Mouse (Mus musculus) CH12.LX (cell line): ENCODE results near the gene Spopl. TPM values are rescaled to one million over a fixed set of nuclear protein-coding genes. Genes with fewer than 3 reads are reported as not detected.
"Not testable (repeated sequence)": the region's sequence is repeated elsewhere in the genome, so short reads cannot be mapped to it uniquely, and the experiment has no call there.

Experiments used
- DNase-seq: peaks from one replicate; pipeline ENCODE4 v3.0.0-alpha.2; 2013; ENCODE audit errors: extremely low read depth
- H3K27ac ChIP-seq: 2 replicates; pipeline ENCODE4 v1.5.1; 2012; ENCODE audit warnings: low read depth, mild to moderate bottlenecking, control low read depth, moderate library complexity; ENCODE audit not compliant: insufficient read depth
- H3K27me3 ChIP-seq: replicated peaks from 2 replicates; pipeline ENCODE3; 2012; ENCODE audit warnings: inconsistent platforms
- H3K36me3 ChIP-seq, 2 experiments: replicated peaks in 1 of 2; 2 replicates each; pipeline versions ENCODE3 to v1.6.1; 2012; ENCODE audit warnings: inconsistent platforms in 1 of 2, low read length in 1 of 2, mild to moderate bottlenecking in 1 of 2, mixed read lengths in 1 of 2, moderate library complexity in 1 of 2; ENCODE audit not compliant: control insufficient read depth in 1 of 2, insufficient read depth in 1 of 2
- H3K4me1 ChIP-seq, 2 experiments: 2 replicates each; pipeline ENCODE4 v1.6.1; 2012; ENCODE audit warnings: inconsistent platforms in 1 of 2, moderate library complexity in 1 of 2; ENCODE audit not compliant: insufficient read depth in 2 of 2, control insufficient read depth in 1 of 2
- H3K4me2 ChIP-seq: 2 replicates; pipeline ENCODE4 v1.6.1; 2012; ENCODE audit warnings: low read depth, mild to moderate bottlenecking, control low read depth; ENCODE audit not compliant: poor library complexity, insufficient read depth, severe bottlenecking
- H3K4me3 ChIP-seq, 3 experiments: fragments of 150-350 bp in 1 of 3; sonication (generic) in 1 of 3; replicated peaks in 1 of 3; 2 replicates each; pipeline versions ENCODE3 to v1.5.1; 2011 to 2012; ENCODE audit warnings: low read depth in 2 of 3, low read length in 2 of 3, mild to moderate bottlenecking in 2 of 3, moderate library complexity in 2 of 3, control low read depth in 1 of 3, improper control_type of control experiment in 1 of 3, inconsistent platforms in 1 of 3, mixed read lengths in 1 of 3; ENCODE audit not compliant: poor library complexity in 1 of 3
- H3K79me2 ChIP-seq: replicated peaks from 2 replicates; pipeline ENCODE4 v1.6.1; 2012; ENCODE audit warnings: mild to moderate bottlenecking, moderate library complexity; ENCODE audit not compliant: control insufficient read depth, poor library complexity, insufficient read depth, severe bottlenecking; ENCODE audit errors: extremely low read depth
- H3K9ac ChIP-seq: 2 replicates; pipeline ENCODE4 v1.6.1; 2012; ENCODE audit warnings: low read depth, mild to moderate bottlenecking, control low read depth, moderate library complexity; ENCODE audit not compliant: insufficient read depth
- H3K9me3 ChIP-seq: replicated peaks from 2 replicates; pipeline ENCODE3; 2012; ENCODE audit warnings: low read length, inconsistent platforms, mixed read lengths
- BHLHE40 ChIP-seq: IDR thresholded peaks from 2 replicates; pipeline ENCODE4 v1.6.1; 2011; ENCODE audit warnings: mild to moderate bottlenecking, low read depth, low read length, improper control_type of control experiment
- CHD2 ChIP-seq: IDR thresholded peaks from 2 replicates; pipeline ENCODE4 v1.6.1; 2011; ENCODE audit warnings: low read length, improper control_type of control experiment
- CTCF ChIP-seq, 2 experiments: IDR thresholded peaks in 1 of 2; conservative IDR thresholded peaks in 1 of 2; 2 replicates each; pipeline ENCODE4 v1.5.1; 2011 to 2012; ENCODE audit warnings: low read depth in 2 of 2, low read length in 2 of 2, improper control_type of control experiment in 1 of 2, inconsistent platforms in 1 of 2, mild to moderate bottlenecking in 1 of 2, moderate library complexity in 1 of 2
- IRF4 ChIP-seq: IDR thresholded peaks from 2 replicates; pipeline ENCODE4 v1.6.1; 2014; ENCODE audit warnings: low read depth, mild to moderate bottlenecking, inconsistent platforms, low read length, improper control_type of control experiment
- MAZ ChIP-seq: IDR thresholded peaks from 2 replicates; pipeline ENCODE4 v1.6.1; 2012; ENCODE audit warnings: low read depth, mild to moderate bottlenecking, inconsistent platforms, low read length, improper control_type of control experiment, moderate library complexity
- RAD21 ChIP-seq: IDR thresholded peaks from 2 replicates; pipeline ENCODE4 v1.6.1; 2011; ENCODE audit warnings: low read depth, mild to moderate bottlenecking, low read length, improper control_type of control experiment, moderate library complexity
- SMC3 ChIP-seq: IDR thresholded peaks from 2 replicates; pipeline ENCODE4 v1.6.1; 2011; ENCODE audit warnings: low read depth, low read length, improper control_type of control experiment
- UBTF ChIP-seq: IDR thresholded peaks from 2 replicates; pipeline ENCODE4 v1.6.1; 2012; ENCODE audit warnings: low read depth, mild to moderate bottlenecking, inconsistent platforms, low read length, improper control_type of control experiment, moderate library complexity
- dilution Hi-C: fragments of 300-500 bp; cut with MboI; formaldehyde crosslinking; loops from 2 replicates; pipeline ENCODE4 v1.14.3; 2020; ENCODE audit warnings: low sequenced_read_pairs; ENCODE audit not compliant: extremely low pct_unique_long_range_greater_than_20kb, extremely low pct_ligation_motif_present
- in situ Hi-C: fragments of 300-500 bp; cut with MboI; formaldehyde crosslinking; loops from 3 replicates; pipeline ENCODE4 v1.14.3; 2019; ENCODE audit warnings: low sequenced_read_pairs, low pct_ligation_motif_present, low pct_unique_long_range_greater_than_20kb, mixed read lengths
- polyA plus RNA-seq: library from polyadenylated mRNA; unstranded; fragments of >175 nt; gene quantifications from 2 replicates; pipeline ENCODE4 v1.2.1, GENCODE M21; 2012; ENCODE audit warnings: low read depth; ENCODE audit not compliant: insufficient read length
- total RNA-seq, 2 experiments: library from RNA; depleted of rRNA; stranded (reverse); fragments of 300-350 nt in 1 of 2; fragments of >200 nt in 1 of 2; gene quantifications; 2 replicates each; pipeline ENCODE4 v1.2.3; 2012 to 2014

Spopl gene
- total and polyA plus RNA-seq, 3 experiments, result 5.9 to 11.0 (median 9.4) TPM

GRCm38 (mm10) chr2:23588769-23589168 lies 16.9 kb upstream of the Spopl start:
- no peaks in the 10 kb centered on the region for H3K27me3 ChIP-seq
- H3K27ac ChIP-seq, result no peak overlapping the region
- H3K36me3 ChIP-seq, result no peaks in the 10 kb centered on the region
- no peak overlapping the region for H3K4me3 ChIP-seq
- in situ Hi-C loops, result loop anchor here (25.0 kb wide), 1 partner anchor 599 kb away; the partner anchor contains the start of gene Il1f9
- TF ChIP-seq CTCF (conservative IDR thresholded peaks at IDR 0.05 in 1 of 2, IDR thresholded peaks at IDR 0.05 in 1 of 2; ENCODE audit: low read depth in 2 of 2, low read length in 2 of 2), result peak in 1 of 2 experiments; percentile 47; a peak in 2 of 4 replicates
- peak; percentile 48 for TF ChIP-seq RAD21
- TF ChIP-seq BHLHE40, result no peak
- TF ChIP-seq MAZ, result no peak
- peak; percentile 40 for TF ChIP-seq SMC3
- TF ChIP-seq CHD2, result no peak
- TF ChIP-seq, all 38 proteins: peak for 3
- H3K9ac ChIP-seq, result no peak overlapping the region
- no peaks in the 10 kb centered on the region for H3K4me1 ChIP-seq
- H3K9me3 ChIP-seq, result no peaks in the 10 kb centered on the region
- dilution Hi-C loops, result no loop called here
- no peak overlapping the region for H3K4me2 ChIP-seq
- no peaks in the 10 kb centered on the region for H3K79me2 ChIP-seq
- peak; percentile 4 for DNase-seq

GRCm38 (mm10) chr2:23572157-23572532 lies 239 bp upstream of the Spopl start:
- in situ Hi-C loops, dilution Hi-C loops: not testable (repeated sequence)
- H3K36me3 ChIP-seq, result peaks cover 3 to 15% of the 10 kb centered on the region in 2 experiments

GRCm38 (mm10) chr2:23570563-23570962 lies 1.3 kb downstream of the Spopl start:
- Histone ChIP-seq H3K9me3 (no peaks in the 10 kb centered on the region), H3K9ac (peak overlapping the region; percentile 88), H3K36me3 (peaks cover 3 to 17% of the 10 kb centered on the region in 2 experiments), H3K27ac (no peak overlapping the region), H3K4me1 (peaks cover 7 to 20% of the 10 kb centered on the region in 2 experiments; a peak in 3 of 4 replicates), H3K79me2 (peaks cover 30% of the 10 kb centered on the region), H3K4me2 (peak overlapping the region; percentile 96), H3K27me3 (no peaks in the 10 kb centered on the region), H3K4me3 (peak overlapping the region; percentile 85 to 95 (median 86))
- DNase-seq, result no peak
- TF ChIP-seq IRF4 (no peak), UBTF (no peak)
- in situ Hi-C loops (no loop called here), dilution Hi-C loops (no loop called here)

More at GRCm38 (mm10) chr2:23572157-23572532, 239 bp upstream of the Spopl start:
- Histone ChIP-seq H3K4me3 (peak overlapping the region in 2 of 3 experiments; percentile 85 to 95), H3K4me1 (peaks cover 7 to 20% of the 10 kb centered on the region in 2 experiments; a peak in 3 of 4 replicates), H3K79me2 (peaks cover 28% of the 10 kb centered on the region)
- not testable (repeated sequence) for H3K27me3 ChIP-seq, H3K4me2 ChIP-seq, H3K9ac ChIP-seq, DNase-seq, H3K27ac ChIP-seq, H3K9me3 ChIP-seq
